Mouse (Mus musculus) liver, embryonic 13.5 days (tissue): ENCODE measurements around the gene Col13a1. TPM values are rescaled to one million over a fixed set of nuclear protein-coding genes. Genes with fewer than 3 reads are reported as not detected.

Source experiments
- ATAC-seq: fragments of 200-750 bp; cut with Nextera tagmentation; 2 replicates; pipeline ENCODE4 v1.8.0; 2017; ENCODE audit warnings: low read depth, mild to moderate bottlenecking, moderate number of reproducible peaks, moderate library complexity
- DNase-seq: peaks from one replicate; pipeline ENCODE4 v3.0.0; 2022
- H3K27ac ChIP-seq: fragments of 300-500 bp; sonication (generic); 2 replicates; pipeline ENCODE4 v1.5.1; 2015; ENCODE audit warnings: moderate library complexity, mild to moderate bottlenecking, inconsistent platforms
- H3K27me3 ChIP-seq: fragments of 300-500 bp; sonication (generic); 2 replicates; pipeline ENCODE4 v1.6.1; 2015; ENCODE audit warnings: mild to moderate bottlenecking, inconsistent platforms
- H3K36me3 ChIP-seq: fragments of 300-500 bp; sonication (generic); 2 replicates; pipeline ENCODE4 v1.6.1; 2015; ENCODE audit warnings: mild to moderate bottlenecking, inconsistent platforms
- H3K4me1 ChIP-seq: fragments of 300-500 bp; sonication (generic); replicated peaks from 2 replicates; pipeline ENCODE4 v1.6.1; 2015; ENCODE audit warnings: inconsistent platforms
- H3K4me2 ChIP-seq: fragments of 300-500 bp; sonication (generic); 2 replicates; pipeline ENCODE4 v1.6.1; 2015; ENCODE audit warnings: inconsistent platforms, mild to moderate bottlenecking, moderate library complexity
- H3K4me3 ChIP-seq: fragments of 300-500 bp; sonication (generic); replicated peaks from 2 replicates; pipeline ENCODE4 v1.5.1; 2015; ENCODE audit warnings: mild to moderate bottlenecking, inconsistent platforms
- H3K9ac ChIP-seq: fragments of 300-500 bp; sonication (generic); 2 replicates; pipeline ENCODE4 v1.6.1; 2015; ENCODE audit warnings: mild to moderate bottlenecking, inconsistent platforms
- H3K9me3 ChIP-seq: fragments of 300-500 bp; sonication (generic); replicated peaks from 2 replicates; pipeline ENCODE4 v1.6.1; 2016; ENCODE audit warnings: inconsistent platforms
- WGBS: fragments of 180-500 bp; shearing (Covaris S2); methylation state at CpG from one replicate; pipeline ENCODE4 v1.1.7; 2015; ENCODE audit not compliant: insufficient replicate concordance; 5-methylcytosine and 5-hydroxymethylcytosine counted together
- polyA plus RNA-seq: library from polyadenylated mRNA; unstranded; fragments of >200 nt; fragmentation: Nextera tagmentation; extraction: Ambion mirVana; gene quantifications from 2 replicates; pipeline ENCODE4 v1.2.1, GENCODE M21; 2015

Col13a1 gene
- polyA plus RNA-seq = 1.3 and 1.4 TPM in 2 replicates

GRCm38 (mm10) chr10:61978866-61979340, at the start of gene Col13a1:
Gene Col13a1 (minus strand): TSS chr10:61979108.
- Histone ChIP-seq H3K4me3 (peak within 1 kb of the TSS; percentile 44), H3K27ac (no peak within 1 kb of the TSS), H3K27me3 (peaks cover 66% of the 10 kb centered on the region), H3K9ac (no peak within 1 kb of the TSS), H3K4me1 (no peaks in the 10 kb centered on the region; the same call in 1 of the 2 replicates), H3K9me3 (no peaks in the 10 kb centered on the region), H3K4me2 (peak within 1 kb of the TSS; percentile 55), H3K36me3 (no peaks in the 10 kb centered on the region)
- no peak for ATAC-seq
- whole genome bisulfite sequencing = under 1% methylated on average over 40 of the region's 41 CpGs
- DNase-seq = no peak

GRCm38 (mm10) chr10:62027699-62028098, 48.8 kb upstream of the Col13a1 start:
- DNase-seq (no peak), ATAC-seq (no peak)
- Histone ChIP-seq H3K27ac (no peak overlapping the region), H3K27me3 (no peaks in the 10 kb centered on the region), H3K9ac (no peak overlapping the region), H3K4me2 (no peak overlapping the region), H3K9me3 (no peaks in the 10 kb centered on the region), H3K4me3 (no peak overlapping the region), H3K4me1 (no peaks in the 10 kb centered on the region), H3K36me3 (no peaks in the 10 kb centered on the region)
- 70% methylated on average over 12 of the region's 12 CpGs for WGBS

DNA sequence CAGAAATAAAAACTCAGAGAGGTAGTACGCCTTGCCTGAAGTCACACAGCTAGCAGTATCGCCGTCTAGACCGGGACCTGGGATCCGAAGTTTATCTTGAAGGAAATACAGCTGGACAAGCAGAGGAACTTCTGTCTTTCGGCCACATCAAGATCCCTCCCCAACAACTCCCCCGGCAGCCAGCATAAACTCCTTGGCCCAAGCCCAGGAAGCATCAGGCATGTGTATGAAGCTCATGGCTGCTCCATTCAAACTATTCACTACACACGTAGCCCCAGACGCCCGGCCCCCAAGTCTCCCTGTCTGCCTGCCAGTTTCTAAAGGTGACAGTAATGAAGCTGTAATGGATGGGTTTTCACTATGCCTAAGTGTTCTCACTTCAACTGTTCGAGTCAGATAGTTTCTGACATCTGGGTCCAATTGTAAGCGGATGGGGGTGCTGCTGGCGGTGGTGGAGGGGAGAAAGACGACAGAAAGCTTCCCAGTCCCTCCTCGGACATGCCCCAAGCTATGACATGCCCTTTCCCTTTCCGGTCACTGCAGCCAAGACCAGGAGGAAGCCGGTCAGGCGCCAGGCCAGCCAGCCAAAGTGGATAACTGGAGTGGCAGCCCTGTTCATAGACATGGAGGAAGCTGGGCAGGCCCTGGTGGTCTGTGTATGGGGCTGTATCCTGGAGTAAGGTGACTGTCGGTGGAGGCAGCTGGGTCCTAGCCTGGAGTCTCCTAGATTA, 45.1 kb upstream of the Col13a1 start:
- ATAC-seq = no peak
- no peak overlapping the region for H3K27ac ChIP-seq

GRCm38 (mm10) chr10:62020068-62020620, 41.2 kb upstream of the Col13a1 start:
- H3K4me3 ChIP-seq = no peak overlapping the region
- no peaks in the 10 kb centered on the region for H3K9me3 ChIP-seq
- no peaks in the 10 kb centered on the region for H3K36me3 ChIP-seq
- H3K9ac ChIP-seq = no peak overlapping the region
- no peak overlapping the region for H3K4me2 ChIP-seq
- ATAC-seq (no peak), DNase-seq (no peak)
- no peaks in the 10 kb centered on the region for H3K4me1 ChIP-seq
- WGBS = 34% methylated on average over 7 of the region's 7 CpGs
- no peak overlapping the region for H3K27ac ChIP-seq
- H3K27me3 ChIP-seq = no peaks in the 10 kb centered on the region

More for the DNA sequence above, 45.1 kb upstream of the Col13a1 start:
- H3K36me3 ChIP-seq = no peaks in the 10 kb centered on the region
- no peaks in the 10 kb centered on the region for H3K9me3 ChIP-seq
- WGBS = 58% methylated on average over 19 of the region's 19 CpGs
- no peak overlapping the region for H3K9ac ChIP-seq
- no peaks in the 10 kb centered on the region for H3K27me3 ChIP-seq
- DNase-seq = no peak
- H3K4me3 ChIP-seq = no peak overlapping the region
- no peaks in the 10 kb centered on the region for H3K4me1 ChIP-seq
- no peak overlapping the region for H3K4me2 ChIP-seq

DNA sequence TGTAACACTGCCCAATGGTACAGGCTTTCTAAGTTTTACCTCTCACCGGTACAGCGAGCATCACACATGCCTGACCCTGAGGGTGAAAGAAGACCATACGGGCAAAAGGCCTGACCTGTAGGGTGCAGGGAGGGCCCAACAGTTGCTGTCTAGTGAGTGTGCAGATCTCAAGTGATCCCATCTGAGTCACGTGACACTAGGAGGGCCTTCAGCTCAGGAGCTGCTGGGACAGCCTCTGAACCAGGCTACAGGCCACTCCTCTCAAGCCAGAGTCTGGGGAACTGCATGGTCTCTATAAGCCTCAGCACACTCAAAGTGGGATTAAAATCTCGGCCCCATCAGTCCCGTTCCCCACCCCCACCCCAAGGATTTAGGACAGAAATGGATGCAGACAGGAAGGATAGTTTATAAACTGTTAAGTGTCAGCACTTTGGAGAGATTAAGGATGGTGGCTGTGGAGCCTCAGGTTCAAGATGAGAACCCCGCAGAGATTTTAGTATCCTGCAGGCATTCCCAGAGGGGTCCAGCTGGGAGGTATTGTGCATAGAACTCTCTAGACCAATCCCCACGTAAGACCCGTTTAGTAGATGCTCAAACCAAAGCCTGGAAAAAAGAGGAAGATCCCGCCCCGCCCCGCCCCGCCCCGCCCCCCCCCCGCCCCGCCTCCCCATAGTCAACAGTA, 40.6 kb upstream of the Col13a1 start:
- Histone ChIP-seq H3K4me3 (no peak overlapping the region), H3K9ac (no peak overlapping the region), H3K27me3 (no peaks in the 10 kb centered on the region), H3K9me3 (no peaks in the 10 kb centered on the region), H3K27ac (no peak overlapping the region), H3K4me1 (no peaks in the 10 kb centered on the region), H3K4me2 (no peak overlapping the region), H3K36me3 (no peaks in the 10 kb centered on the region)
- DNase-seq = no peak
- WGBS = 22% methylated on average over 12 of the region's 16 CpGs
- no peak for ATAC-seq

DNA sequence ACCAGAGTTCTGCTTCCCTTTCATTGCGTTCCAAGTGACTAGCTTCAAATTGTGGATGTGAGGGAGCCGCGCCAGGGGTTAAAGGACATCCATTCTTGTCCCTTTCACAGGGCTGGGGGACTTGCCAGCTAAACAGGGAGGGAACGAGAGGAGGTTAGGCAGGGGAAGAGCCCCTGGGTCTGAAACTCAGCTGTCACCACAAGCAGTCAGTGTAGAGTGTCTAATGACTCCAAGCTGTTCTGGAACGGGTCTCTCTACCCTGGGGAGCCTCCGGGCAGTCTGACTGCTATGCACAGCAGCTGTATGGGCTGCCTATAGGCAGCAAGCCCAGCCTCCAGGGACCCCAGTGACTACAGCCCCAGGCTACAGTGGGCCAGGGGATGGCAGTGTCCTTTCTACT, 38.0 kb upstream of the Col13a1 start:
- Histone ChIP-seq H3K9ac (no peak overlapping the region), H3K4me3 (no peak overlapping the region), H3K4me1 (no peaks in the 10 kb centered on the region), H3K4me2 (no peak overlapping the region), H3K36me3 (no peaks in the 10 kb centered on the region), H3K27me3 (no peaks in the 10 kb centered on the region), H3K9me3 (no peaks in the 10 kb centered on the region), H3K27ac (no peak overlapping the region)
- WGBS = 61% methylated on average over 6 of the region's 6 CpGs
- ATAC-seq (no peak), DNase-seq (no peak)

- no peak overlapping the region for H3K27ac ChIP-seq
- DNase-seq (no peak), ATAC-seq (no peak)
- WGBS = 61% methylated on average over 5 of the region's 5 CpGs
- H3K9me3 ChIP-seq = no peaks in the 10 kb centered on the region
- H3K4me1 ChIP-seq = no peaks in the 10 kb centered on the region
- H3K4me2 ChIP-seq = no peak overlapping the region
- H3K4me3 ChIP-seq = no peak overlapping the region
- no peaks in the 10 kb centered on the region for H3K36me3 ChIP-seq
- H3K9ac ChIP-seq = no peak overlapping the region
- H3K27me3 ChIP-seq = no peaks in the 10 kb centered on the region
Observed at GRCm38 (mm10) chr10:62013190-62013589, 34.3 kb upstream of the Col13a1 start.

DNA sequence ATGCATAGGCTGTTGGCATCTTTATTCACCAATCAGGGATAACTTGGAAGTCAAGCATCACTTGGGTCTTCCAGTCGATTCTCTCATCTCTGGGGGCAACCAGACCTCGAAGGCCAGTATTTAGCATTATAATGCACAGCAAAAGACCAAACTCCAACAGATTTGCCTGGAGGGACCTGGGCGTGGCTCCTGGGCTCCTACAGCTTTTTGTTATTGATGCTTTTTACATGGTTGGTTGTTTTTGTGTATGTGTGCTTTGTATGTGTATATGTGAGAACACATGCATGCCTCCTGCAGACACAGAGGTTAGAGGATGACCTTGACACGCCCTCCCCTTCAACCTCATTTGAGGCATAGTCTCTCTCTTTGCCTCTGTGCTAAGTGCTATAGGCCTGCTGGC, 33.5 kb upstream of the Col13a1 start:
- no peaks in the 10 kb centered on the region for H3K9me3 ChIP-seq
- no peaks in the 10 kb centered on the region for H3K4me1 ChIP-seq
- H3K4me3 ChIP-seq = no peak overlapping the region
- H3K27me3 ChIP-seq = no peaks in the 10 kb centered on the region
- ATAC-seq (no peak), DNase-seq (no peak)
- no peaks in the 10 kb centered on the region for H3K36me3 ChIP-seq
- H3K4me2 ChIP-seq = no peak overlapping the region
- WGBS = 45% methylated on average over 4 of the region's 4 CpGs
- H3K9ac ChIP-seq = no peak overlapping the region
- no peak overlapping the region for H3K27ac ChIP-seq

GRCm38 (mm10) chr10:62009981-62010500, 31.1 kb upstream of the Col13a1 start:
- no peak overlapping the region for H3K9ac ChIP-seq
- no peak overlapping the region for H3K4me3 ChIP-seq
- H3K27me3 ChIP-seq = no peaks in the 10 kb centered on the region
- DNase-seq = no peak
- 52% methylated on average over 6 of the region's 6 CpGs for WGBS
- H3K27ac ChIP-seq = no peak overlapping the region
- H3K9me3 ChIP-seq = no peaks in the 10 kb centered on the region
- ATAC-seq = no peak
- H3K36me3 ChIP-seq = no peaks in the 10 kb centered on the region
- no peak overlapping the region for H3K4me2 ChIP-seq
- H3K4me1 ChIP-seq = no peaks in the 10 kb centered on the region

DNA sequence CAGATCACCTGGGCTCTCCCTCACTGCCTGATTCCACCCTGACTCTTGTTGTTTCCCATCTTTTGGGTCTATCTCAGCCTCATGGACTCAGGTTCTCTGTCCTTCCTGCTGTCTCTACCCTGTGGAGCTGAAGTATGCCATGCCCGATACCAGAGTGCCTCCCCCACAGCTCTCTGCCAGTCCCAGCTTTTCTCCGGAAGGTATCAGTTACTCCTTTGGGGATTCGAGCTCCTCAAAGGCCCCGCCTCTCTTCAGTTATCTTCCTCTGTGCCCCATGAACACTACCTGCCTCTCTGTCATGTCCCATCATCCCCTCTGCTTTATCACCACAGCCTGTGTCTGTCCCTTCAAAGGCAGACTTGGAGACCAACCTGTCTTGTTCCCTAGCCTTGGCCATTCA, 29.1 kb upstream of the Col13a1 start:
- 71% methylated on average over 4 of the region's 4 CpGs for WGBS
- Histone ChIP-seq H3K9me3 (no peaks in the 10 kb centered on the region), H3K4me2 (no peak overlapping the region), H3K4me3 (no peak overlapping the region), H3K36me3 (no peaks in the 10 kb centered on the region), H3K27me3 (no peaks in the 10 kb centered on the region), H3K4me1 (no peaks in the 10 kb centered on the region), H3K9ac (no peak overlapping the region), H3K27ac (no peak overlapping the region)
- ATAC-seq = no peak
- no peak for DNase-seq

DNA sequence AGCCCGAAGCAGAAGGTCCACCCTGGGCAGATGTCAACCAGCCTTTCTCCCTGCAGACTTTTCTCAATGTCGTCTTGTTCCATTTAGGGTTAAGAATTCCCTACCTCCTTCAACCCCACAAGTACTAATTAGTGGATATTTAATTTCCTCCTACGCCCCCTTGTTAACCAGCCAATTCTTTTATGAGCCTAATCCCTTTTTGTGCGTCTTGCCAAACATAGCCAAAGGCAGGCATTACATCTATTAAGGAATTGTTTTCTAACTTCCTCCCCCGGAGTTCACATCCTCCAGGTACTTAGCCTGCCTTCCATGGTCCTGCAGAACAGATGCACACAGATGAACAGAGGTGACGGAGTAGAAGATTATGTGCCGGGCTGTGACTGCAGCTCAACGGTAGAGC, 27.5 kb upstream of the Col13a1 start:
- H3K27me3 ChIP-seq = no peaks in the 10 kb centered on the region
- H3K27ac ChIP-seq = no peak overlapping the region
- no peak overlapping the region for H3K4me3 ChIP-seq
- no peaks in the 10 kb centered on the region for H3K36me3 ChIP-seq
- DNase-seq = no peak
- H3K4me2 ChIP-seq = no peak overlapping the region
- no peaks in the 10 kb centered on the region for H3K4me1 ChIP-seq
- 62% methylated on average over 8 of the region's 8 CpGs for WGBS
- ATAC-seq = no peak
- no peaks in the 10 kb centered on the region for H3K9me3 ChIP-seq
- H3K9ac ChIP-seq = no peak overlapping the region
